Mouse (Mus musculus) stomach, postnatal 0 days (tissue): ENCODE measurements at regions not wholly inside any gene's neighbourhood (a gene's known extent, or its start where the extent isn't known, plus 50 kb on each side); places are given as distances from the start of the nearest gene placed in this dataset.

Experiments used
- ATAC-seq: fragments of 200-750 bp; cut with Nextera tagmentation; 2 replicates; pipeline ENCODE4 v1.8.0; 2017; ENCODE audit not compliant: low FRiP score, low TSS enrichment
- DNase-seq: peaks from one replicate; pipeline ENCODE4 v3.0.0-alpha.2; 2016; ENCODE audit warnings: low spot score
- H3K27ac ChIP-seq: fragments of 300-500 bp; sonication (generic); replicated peaks from 2 replicates; pipeline ENCODE4 v1.5.1; 2014; ENCODE audit warnings: mild to moderate bottlenecking, control low read depth
- H3K27me3 ChIP-seq: fragments of 300-500 bp; sonication (generic); 2 replicates; pipeline ENCODE4 v1.6.1; 2014; ENCODE audit warnings: low read length; ENCODE audit not compliant: control insufficient read depth, insufficient read depth
- H3K36me3 ChIP-seq: fragments of 300-500 bp; sonication (generic); 2 replicates; pipeline ENCODE4 v1.6.1; 2014; ENCODE audit warnings: low read length, mixed read lengths; ENCODE audit not compliant: control insufficient read depth, insufficient read depth
- H3K4me1 ChIP-seq: fragments of 300-500 bp; sonication (generic); replicated peaks from 2 replicates; pipeline ENCODE4 v1.6.1; 2014; ENCODE audit warnings: antibody characterized with exemption; ENCODE audit not compliant: control insufficient read depth, insufficient read depth
- H3K4me2 ChIP-seq: fragments of 300-500 bp; sonication (generic); replicated peaks from 2 replicates; pipeline ENCODE4 v1.6.1; 2014; ENCODE audit warnings: low read depth, mild to moderate bottlenecking, control low read depth, moderate library complexity
- H3K4me3 ChIP-seq: fragments of 300-500 bp; sonication (generic); 2 replicates; pipeline ENCODE4 v1.5.1; 2014; ENCODE audit warnings: low read depth, low read length, control low read depth
- H3K9ac ChIP-seq: fragments of 300-500 bp; sonication (generic); 2 replicates; pipeline ENCODE4 v1.6.1; 2014; ENCODE audit warnings: mild to moderate bottlenecking, low read length, control low read depth, mixed read lengths
- H3K9me3 ChIP-seq: fragments of 300-500 bp; sonication (generic); 2 replicates; pipeline ENCODE4 v1.6.1; 2016; ENCODE audit warnings: low read length; ENCODE audit not compliant: control insufficient read depth
- CTCF ChIP-seq: IDR thresholded peaks from 2 replicates; pipeline ENCODE4 v1.5.1; 2016; ENCODE audit warnings: antibody characterized with exemption, low read depth, mild to moderate bottlenecking, moderate library complexity
- EP300 ChIP-seq: optimal IDR thresholded peaks from 2 replicates; pipeline ENCODE3; 2016; ENCODE audit warnings: antibody characterized with exemption
- WGBS: fragments of 180-500 bp; shearing (Covaris S2); extraction: QIAGEN DNeasy Blood & Tissue Kit; methylation state at CpG from one replicate; pipeline ENCODE4 v1.1.7; 2014; 5-methylcytosine and 5-hydroxymethylcytosine counted together

DNA sequence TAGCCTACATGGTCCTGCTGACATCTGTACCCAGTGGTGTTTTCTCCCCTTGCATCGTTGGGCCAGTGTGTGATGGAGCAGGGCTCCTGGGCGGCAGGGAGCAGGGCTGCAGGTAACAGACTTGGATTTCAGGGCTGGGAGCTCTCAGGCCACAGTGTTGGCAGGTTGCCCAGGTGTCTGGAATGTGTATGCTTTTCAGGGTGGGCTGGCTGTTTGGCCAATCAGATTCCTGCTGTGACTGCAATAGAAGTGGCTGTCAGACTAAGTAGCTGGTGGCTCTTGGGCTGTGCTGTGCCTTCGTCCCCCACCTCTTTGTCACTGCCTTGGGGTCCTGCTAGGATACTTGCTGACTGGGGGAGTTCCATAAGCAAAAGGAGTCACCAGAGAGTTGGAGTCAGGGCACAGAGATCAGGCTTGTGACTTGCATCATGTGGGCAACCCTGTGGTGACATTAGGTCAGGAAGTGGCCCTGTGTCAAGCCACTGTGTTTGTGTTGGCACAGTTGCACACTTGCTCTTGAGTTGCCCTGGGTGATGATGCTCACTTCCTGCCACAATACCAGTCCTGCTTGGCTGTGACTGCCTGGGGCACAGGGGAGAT is 183.1 kb downstream of the Fgf9 start:
- H3K4me2 ChIP-seq, result no peak overlapping the region
- no peak for TF ChIP-seq EP300
- TF ChIP-seq CTCF, result no peak
- H3K27me3 ChIP-seq, result no peaks in the 10 kb centered on the region
- 0 out of 2 replicates have a peak overlapping the region, but pooled peaks have one; percentile 24 for H3K27ac ChIP-seq
- peak; percentile 86 for DNase-seq
- 0 out of 2 replicates have a peak overlapping the region, but pooled peaks have one; percentile 4 for H3K9ac ChIP-seq
- 24% methylated on average over 3 of the region's 3 CpGs for WGBS
- H3K9me3 ChIP-seq, result no peaks in the 10 kb centered on the region
- H3K4me3 ChIP-seq, result no peak overlapping the region
- no peaks in the 10 kb centered on the region for H3K36me3 ChIP-seq
- ATAC-seq, result peak; percentile 95
- no peaks in the 10 kb centered on the region for H3K4me1 ChIP-seq

DNA sequence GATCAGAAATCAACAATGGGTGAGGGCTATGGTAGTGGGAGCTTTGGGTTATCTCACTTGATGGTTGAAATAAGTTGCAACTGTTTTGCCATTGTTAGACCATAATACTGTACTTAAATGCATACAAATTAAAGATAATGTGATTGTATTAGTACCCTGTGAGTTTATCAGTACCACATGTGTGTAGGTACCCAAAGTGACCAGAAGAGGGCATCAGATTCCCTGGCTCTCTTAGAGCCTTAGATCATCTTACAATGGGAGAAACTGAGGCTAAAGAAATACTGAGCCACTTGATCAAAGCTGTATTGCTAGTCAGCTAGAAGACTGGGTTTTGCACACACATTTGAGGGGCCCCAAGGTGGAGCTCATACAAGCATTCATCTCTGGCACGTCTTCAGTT is 155.5 kb downstream of the Fgf9 start:
- TF ChIP-seq EP300, result no peak
- TF ChIP-seq CTCF, result peak; percentile 43
- Histone ChIP-seq H3K9ac (no peak overlapping the region), H3K9me3 (no peaks in the 10 kb centered on the region), H3K27ac (no peak overlapping the region), H3K36me3 (no peaks in the 10 kb centered on the region), H3K4me3 (no peak overlapping the region), H3K4me1 (no peaks in the 10 kb centered on the region), H3K4me2 (no peak overlapping the region), H3K27me3 (no peaks in the 10 kb centered on the region)
- no peak for ATAC-seq
- 91% methylated on average over 1 of the region's 1 CpGs for WGBS
- no peak for DNase-seq

DNA sequence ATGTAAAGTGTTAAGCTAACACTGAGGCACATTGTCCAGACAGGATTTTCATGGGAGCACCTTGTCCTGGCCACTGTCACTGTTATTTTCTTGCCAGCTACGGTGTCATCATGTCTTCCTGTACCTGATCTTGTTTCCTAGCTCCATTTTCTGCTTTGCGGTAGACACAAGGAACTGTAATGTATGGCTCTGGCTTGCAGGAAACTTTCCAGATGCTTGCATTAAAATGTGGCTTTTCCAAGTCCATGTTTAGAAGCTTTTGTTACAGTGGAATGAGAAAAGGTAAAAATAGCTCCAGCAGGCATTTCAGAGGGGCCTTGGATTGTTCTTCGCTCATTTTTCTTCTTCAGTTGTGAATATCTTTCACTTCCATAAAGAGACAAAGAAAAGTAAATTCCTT is 154.1 kb downstream of the Fgf9 start:
- 72% methylated on average over 3 of the region's 3 CpGs for WGBS
- H3K9ac ChIP-seq, result no peak overlapping the region
- H3K4me3 ChIP-seq, result no peak overlapping the region
- ATAC-seq (no peak), DNase-seq (no peak)
- no peaks in the 10 kb centered on the region for H3K4me1 ChIP-seq
- H3K36me3 ChIP-seq, result no peaks in the 10 kb centered on the region
- no peaks in the 10 kb centered on the region for H3K27me3 ChIP-seq
- H3K27ac ChIP-seq, result no peak overlapping the region
- no peak overlapping the region for H3K4me2 ChIP-seq
- H3K9me3 ChIP-seq, result no peaks in the 10 kb centered on the region
- TF ChIP-seq EP300, result no peak
- TF ChIP-seq CTCF, result no peak

DNA sequence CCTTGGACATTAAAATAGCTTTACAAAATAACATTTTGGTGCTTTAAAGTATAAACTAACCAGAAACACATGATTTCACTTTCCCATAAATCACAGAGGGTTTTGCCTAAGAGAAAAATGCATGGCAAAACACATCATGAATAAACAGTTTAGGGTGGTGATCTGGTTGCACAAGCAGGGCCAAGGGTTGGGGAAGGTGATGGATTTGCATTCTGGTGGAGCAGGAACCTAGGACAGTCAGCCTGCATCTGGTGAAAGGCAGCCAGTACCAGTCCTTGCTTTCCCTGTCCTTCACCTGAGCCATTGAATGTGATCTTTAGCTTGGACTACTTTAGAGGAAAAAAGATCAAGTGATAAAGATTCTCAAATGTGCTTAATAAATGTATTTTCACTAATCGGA is 138.1 kb downstream of the Fgf9 start:
- no peaks in the 10 kb centered on the region for H3K4me1 ChIP-seq

DNA sequence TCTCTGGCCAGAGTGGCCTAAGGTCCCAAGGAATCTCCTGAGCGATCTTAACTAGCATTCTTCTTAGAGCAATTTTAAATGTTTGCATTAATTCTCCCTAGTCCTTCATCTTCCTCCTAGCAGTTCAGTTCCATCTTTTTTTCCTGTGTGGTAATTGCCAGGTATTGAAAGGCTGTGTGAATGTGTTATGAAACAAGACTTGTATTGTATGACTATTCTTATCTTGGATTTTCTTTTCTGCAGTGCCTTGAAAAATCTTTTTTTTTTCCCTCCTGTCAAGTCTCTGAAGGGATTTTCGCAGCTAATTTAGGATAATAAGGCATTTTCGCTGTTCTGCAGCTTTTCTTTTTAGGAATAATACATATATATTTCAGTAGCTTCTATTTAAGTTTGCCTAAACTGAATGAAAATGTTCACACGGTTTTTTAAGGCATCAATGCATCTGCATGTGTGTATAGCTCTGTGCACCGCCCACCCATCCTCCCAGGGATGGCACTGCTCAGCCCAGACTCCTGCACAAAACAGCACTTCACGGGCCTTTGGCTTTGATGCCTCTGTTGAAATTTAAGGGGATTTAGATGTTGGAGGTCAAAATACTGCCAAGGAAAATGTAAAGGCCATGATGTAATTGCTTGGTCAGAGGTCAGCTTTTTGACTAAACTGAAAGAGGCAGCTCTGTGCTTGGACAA is 132.4 kb downstream of the Fgf9 start:
- Histone ChIP-seq H3K27me3 (no peaks in the 10 kb centered on the region), H3K27ac (no peak overlapping the region), H3K4me1 (no peaks in the 10 kb centered on the region), H3K9me3 (no peaks in the 10 kb centered on the region), H3K4me3 (no peak overlapping the region), H3K9ac (no peak overlapping the region), H3K36me3 (no peaks in the 10 kb centered on the region), H3K4me2 (no peak overlapping the region)
- no peak for ATAC-seq
- no peak for TF ChIP-seq EP300
- no peak for DNase-seq
- WGBS, result 67% methylated on average over 6 of the region's 6 CpGs

More for the DNA sequence above, 138.1 kb downstream of the Fgf9 start:
- H3K27me3 ChIP-seq, result no peaks in the 10 kb centered on the region
- no peak for ATAC-seq
- no peak overlapping the region for H3K9ac ChIP-seq
- no peak overlapping the region for H3K4me2 ChIP-seq
- H3K9me3 ChIP-seq, result no peaks in the 10 kb centered on the region
- TF ChIP-seq CTCF (no peak), EP300 (no peak)
- H3K36me3 ChIP-seq, result no peaks in the 10 kb centered on the region
- no peak for DNase-seq
- WGBS, result 92% methylated on average over 1 of the region's 1 CpGs
- no peak overlapping the region for H3K27ac ChIP-seq
- H3K4me3 ChIP-seq, result no peak overlapping the region

DNA sequence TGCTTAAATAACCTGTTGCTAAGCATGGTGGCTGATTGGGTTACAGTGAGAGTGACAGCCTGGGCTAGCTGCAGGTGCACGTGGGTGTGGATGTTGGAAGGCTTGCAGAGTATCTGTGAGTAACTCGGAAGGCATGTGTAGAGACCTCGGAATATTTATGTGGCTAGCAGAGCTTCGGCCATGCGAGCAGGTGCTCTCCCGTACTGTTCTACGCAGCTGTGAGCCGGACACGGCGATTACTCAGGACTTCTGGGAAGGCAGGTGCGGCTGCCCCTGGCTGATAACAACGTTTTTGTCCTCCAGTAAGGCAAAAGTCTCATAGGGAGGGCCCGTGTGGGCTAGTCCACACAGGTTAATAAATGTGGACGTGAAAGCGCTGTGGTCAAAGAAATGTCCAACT is 119.6 kb downstream of the Fgf9 start:
- Histone ChIP-seq H3K4me3 (no peak overlapping the region), H3K36me3 (no peaks in the 10 kb centered on the region), H3K4me1 (no peaks in the 10 kb centered on the region), H3K27ac (peak overlapping the region; percentile 50), H3K4me2 (no peak overlapping the region), H3K9ac (no peak overlapping the region), H3K27me3 (no peaks in the 10 kb centered on the region), H3K9me3 (no peaks in the 10 kb centered on the region)
- 58% methylated on average over 15 of the region's 15 CpGs for WGBS
- TF ChIP-seq CTCF (no peak), EP300 (no peak)
- ATAC-seq (peak; percentile 99), DNase-seq (peak; percentile 86)
